ENCODE assay signal across 24 mouse cellular contexts in genomic region chr5:36025076-36025475, GRCm38 (mm10).
"Had no signal": no experiment of that assay in that cellular context is flagged by ENCODE, and none has a peak within 500 bp of the region (broad histone marks: within the 10 kb centered on the region; RNA-seq: fewer than 3 reads in every experiment).

No protein-coding gene starts in this region.

- H3K27ac ChIP-seq: heart, adult 2 months; heart, embryonic 13.5 days; heart, embryonic 15.5 days; hindbrain, embryonic 12.5 days; hindbrain, embryonic 15.5 days; hindbrain, postnatal 0 days; kidney, embryonic 15.5 days; kidney, postnatal 0 days; limb, embryonic 13.5 days; limb, embryonic 15.5 days; liver, embryonic 12.5 days; liver, embryonic 14.5 days had no signal

- H3K27me3 ChIP-seq: heart, embryonic 13.5 days; heart, embryonic 15.5 days; hindbrain, embryonic 12.5 days; hindbrain, embryonic 15.5 days; kidney, embryonic 15.5 days; limb, embryonic 13.5 days; limb, embryonic 15.5 days; liver, embryonic 12.5 days had no signal

- DNase-seq: gastrocnemius, postnatal 14 days; gastrocnemius, postnatal 36 days; heart, adult 11 months; heart, adult 2 months; heart, postnatal 14 days; heart, postnatal 36 days; kidney, adult 11 months; kidney, adult 2 months; kidney, adult 9 months; kidney, postnatal 14 days; kidney, postnatal 36 days had no signal

- H3K4me2 ChIP-seq: heart, embryonic 11.5 days; heart, embryonic 13.5 days; heart, embryonic 15.5 days; hindbrain, embryonic 12.5 days; hindbrain, embryonic 15.5 days; kidney, embryonic 15.5 days; limb, embryonic 13.5 days; limb, embryonic 15.5 days; liver, embryonic 12.5 days had no signal

- H3K4me1 ChIP-seq: heart, embryonic 13.5 days; heart, embryonic 15.5 days; hindbrain, embryonic 15.5 days; kidney, embryonic 15.5 days; liver, embryonic 12.5 days had no signal

- H3K36me3 ChIP-seq: heart, embryonic 15.5 days; hindbrain, embryonic 12.5 days; hindbrain, embryonic 15.5 days; liver, embryonic 12.5 days had no signal

- H3K4me3 ChIP-seq: heart, adult 2 months; heart, embryonic 13.5 days; heart, embryonic 15.5 days; hindbrain, embryonic 12.5 days; hindbrain, embryonic 15.5 days; kidney, embryonic 15.5 days; limb, embryonic 13.5 days; limb, embryonic 15.5 days; liver, embryonic 12.5 days had no signal

- H3K9ac ChIP-seq: heart, embryonic 13.5 days; heart, embryonic 15.5 days; hindbrain, embryonic 12.5 days; hindbrain, embryonic 15.5 days; kidney, embryonic 15.5 days; limb, embryonic 13.5 days; limb, embryonic 15.5 days; liver, embryonic 12.5 days; liver, embryonic 14.5 days had no signal

- ATAC-seq: hindbrain, postnatal 0 days; intestine, embryonic 16.5 days; liver, embryonic 12.5 days had no signal

- H3K9me3 ChIP-seq: heart, embryonic 13.5 days; heart, embryonic 15.5 days; hindbrain, embryonic 12.5 days; hindbrain, embryonic 15.5 days; kidney, embryonic 15.5 days; limb, embryonic 13.5 days; limb, embryonic 15.5 days; liver, embryonic 12.5 days had no signal
